8 mouse cellular contexts compared by ENCODE assay signal in the genomic region with DNA sequence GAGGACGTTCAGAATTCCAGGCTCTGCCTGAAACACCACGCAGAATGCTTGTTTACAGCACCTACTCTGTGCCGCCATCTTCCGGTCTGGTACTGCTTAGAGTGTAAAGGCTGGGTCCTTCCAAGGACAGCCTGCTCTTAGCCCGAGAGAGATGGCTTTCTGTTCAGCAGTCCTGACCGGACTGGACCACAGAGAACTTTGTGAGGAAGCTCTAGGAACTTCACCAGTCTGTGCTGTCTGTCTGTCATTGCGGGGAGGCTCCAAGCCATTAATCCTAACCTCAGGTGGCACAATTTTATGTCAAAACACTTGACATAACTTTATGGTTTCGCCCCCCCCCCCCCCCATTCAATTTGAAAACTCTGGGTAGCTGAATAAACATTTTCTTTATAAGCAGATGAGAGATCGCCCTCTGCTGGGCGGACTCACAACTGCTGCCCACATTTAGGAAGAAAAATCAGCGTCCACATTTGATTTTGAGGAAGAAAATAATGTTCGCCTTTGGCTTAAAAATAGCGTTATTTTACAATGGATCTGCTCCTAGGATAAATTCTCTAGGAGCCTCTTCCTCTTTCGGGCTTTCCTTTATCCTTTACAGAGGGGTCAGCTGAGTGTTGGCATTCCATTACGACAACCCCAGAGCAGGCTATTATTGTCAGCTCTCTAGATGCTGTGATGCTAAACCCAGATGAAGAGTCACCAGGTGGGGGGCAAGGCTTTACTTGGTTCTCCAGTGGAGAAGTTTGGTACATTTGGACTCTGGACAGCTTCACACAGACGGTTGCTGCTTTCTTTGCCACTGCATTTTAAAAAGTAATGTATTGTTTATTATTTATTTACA.
A peak's percentile ranks its signal among the peaks of the same experiment; 100 is the strongest.
DNase-seq lines count a peak whose midpoint lies in the region; ATAC-seq and TF ChIP-seq lines count a peak whose summit lies in the region.

No protein-coding gene starts in this region.

- H3K4me2 ChIP-seq in hindbrain, embryonic 14.5 days (replicated peaks) = peak overlapping the region; percentile 29; the same call in 1 of the 2 replicates
- 0 out of 2 replicates have a peak overlapping the region, but pooled peaks have one; percentile 29 for H3K4me2 ChIP-seq in lung, postnatal 0 days (replicated peaks; ENCODE audit: low read depth, low read length)

- no peaks in the 10 kb centered on the region for H3K4me1 ChIP-seq in hindbrain, embryonic 14.5 days (replicated peaks; ENCODE audit: control insufficient read depth, insufficient read depth, low read length)
- no peaks in the 10 kb centered on the region; the same call in 1 of the 2 replicates for H3K4me1 ChIP-seq in lung, postnatal 0 days (ENCODE audit: insufficient read depth, low read depth, low read length)

- no peak for DNase-seq in Patski (ENCODE audit: low read depth, low spot score)
- DNase-seq in cerebellum, adult 9-11 months = peak; percentile 7
- DNase-seq in frontal cortex, postnatal 14 days (ENCODE audit: low spot score in 2 of 2) = peak; percentile 24 to 48
- DNase-seq in hindbrain, embryonic 14.5 days (ENCODE audit: low spot score) = peak; percentile 73
- DNase-seq in layer of hippocampus, postnatal 25 days (ENCODE audit: extremely low spot score in 1 of 2, low spot score in 1 of 2) = peak; percentile 36 to 80
- peak; percentile 81 for DNase-seq in lung, postnatal 0 days (ENCODE audit: low spot score)
- DNase-seq in right cerebral cortex, adult 2 months (ENCODE audit: low spot score in 2 of 2) = peak; percentile 72 to 80

- POLR2A ChIA-PET in Patski (lab: Charles Lee) = interaction anchor here (0.6 to 2.7 kb wide), 4 partner anchors 49 to 142 kb away, joined by 3 to 17 read pairs (median 5); no protein-coding TSS in a partner anchor

- H3K36me3 ChIP-seq in hindbrain, embryonic 14.5 days (replicated peaks; ENCODE audit: control insufficient read depth, insufficient read depth) = no peaks in the 10 kb centered on the region
- H3K36me3 ChIP-seq in lung, postnatal 0 days (ENCODE audit: insufficient read depth, low read length) = no peaks in the 10 kb centered on the region

- H3K9me3 ChIP-seq in hindbrain, embryonic 14.5 days (ENCODE audit: control insufficient read depth, low read length) = no peaks in the 10 kb centered on the region
- no peaks in the 10 kb centered on the region for H3K9me3 ChIP-seq in lung, postnatal 0 days (ENCODE audit: low read length)

- no peak overlapping the region for H3K4me3 ChIP-seq in hindbrain, embryonic 14.5 days (replicated peaks; ENCODE audit: low read length)
- H3K4me3 ChIP-seq in lung, postnatal 0 days (ENCODE audit: low read depth, low read length) = peak overlapping the region; percentile 29; the same call in 1 of the 2 replicates

- TF ChIP-seq EP300 in lung, postnatal 0 days (IDR thresholded peaks at IDR 0.05) = no peak

- no peaks in the 10 kb centered on the region for H3K27me3 ChIP-seq in Patski
- H3K27me3 ChIP-seq in hindbrain, embryonic 14.5 days (ENCODE audit: control insufficient read depth, insufficient read depth, low read length) = no peaks in the 10 kb centered on the region
- no peaks in the 10 kb centered on the region for H3K27me3 ChIP-seq in lung, postnatal 0 days (replicated peaks; ENCODE audit: insufficient read depth, low read length)

- 25% methylated on average over 16 of the region's 16 CpGs for WGBS in hindbrain, embryonic 14.5 days
- WGBS in lung, postnatal 0 days = 16% methylated on average over 16 of the region's 16 CpGs

- peak; percentile 65 for ATAC-seq in Patski
- peak; percentile 51; the same call in 1 of the 2 replicates for ATAC-seq in hindbrain, embryonic 14.5 days (ENCODE audit: low FRiP score)
- peak; percentile 90 for ATAC-seq in lung, postnatal 0 days
- ATAC-seq in megakaryocyte-erythroid progenitor cell, adult 5-6 weeks (replicated peaks; ENCODE audit: low FRiP score, low TSS enrichment, poor library complexity, severe bottlenecking) = no peak

- in situ Hi-C loops in Patski (cut with MboI; ENCODE audit: low pct_unique_long_range_greater_than_20kb) = loop anchor here (5.0 to 25.0 kb wide), 3 partner anchors 77 to 768 kb away; partner anchors contain the start of gene Eva1a

- peak; percentile 72 for TF ChIP-seq CTCF in Patski (IDR thresholded peaks at IDR 0.05)
- TF ChIP-seq CTCF in lung, postnatal 0 days (IDR thresholded peaks at IDR 0.05) = peak; percentile 70

- H3K9ac ChIP-seq in hindbrain, embryonic 14.5 days = 0 out of 2 replicates have a peak overlapping the region, but pooled peaks have one; percentile 24
- H3K9ac ChIP-seq in lung, postnatal 0 days (replicated peaks; ENCODE audit: low read depth) = no peak overlapping the region

- CTCF ChIA-PET in Patski (lab: Charles Lee) = interaction anchor here (0.6 to 3.8 kb wide), 30 partner anchors 9 to 583 kb away, joined by 3 to 68 read pairs (median 5); partner anchors contain the start of gene Eva1a

- no peak overlapping the region for H3K27ac ChIP-seq in hindbrain, embryonic 14.5 days
- H3K27ac ChIP-seq in lung, postnatal 0 days (ENCODE audit: low read length) = no peak overlapping the region
